Mouse (Mus musculus): Measurements from ENCODE around the gene Rapgef4. TPM values are rescaled to one million over a fixed set of nuclear protein-coding genes. Genes with fewer than 3 reads are reported as not detected.

Rapgef4 gene
- total RNA-seq, 2 experiments from 2014 or later = 207 to 220 TPM

Other genes with a start within 250 kb of the Rapgef4 start
- 10 to 100 TPM; 27.1 to 29.7 TPM for gene Itga6, start 235.6 kb upstream of the Rapgef4 start, total RNA-seq (2021)
- 10 to 100 TPM; 44.3 to 46.0 TPM for gene Pdk1, start 108.0 kb upstream of the Rapgef4 start, total RNA-seq (2021)